Mouse (Mus musculus) erythroblast, embryonic 14.5 days (primary cell): ENCODE results near the gene Timm8a2.

ENCODE experiments used
- GATA1 ChIP-seq: IDR thresholded peaks from 2 replicates; pipeline ENCODE4 v1.6.1; 2012; ENCODE audit warnings: low read length, inconsistent platforms, mixed read lengths
- TAL1 ChIP-seq: IDR thresholded peaks from 3 replicates; pipeline ENCODE4 v1.6.1; 2012; ENCODE audit warnings: low read length, inconsistent platforms, mixed read lengths

DNA sequence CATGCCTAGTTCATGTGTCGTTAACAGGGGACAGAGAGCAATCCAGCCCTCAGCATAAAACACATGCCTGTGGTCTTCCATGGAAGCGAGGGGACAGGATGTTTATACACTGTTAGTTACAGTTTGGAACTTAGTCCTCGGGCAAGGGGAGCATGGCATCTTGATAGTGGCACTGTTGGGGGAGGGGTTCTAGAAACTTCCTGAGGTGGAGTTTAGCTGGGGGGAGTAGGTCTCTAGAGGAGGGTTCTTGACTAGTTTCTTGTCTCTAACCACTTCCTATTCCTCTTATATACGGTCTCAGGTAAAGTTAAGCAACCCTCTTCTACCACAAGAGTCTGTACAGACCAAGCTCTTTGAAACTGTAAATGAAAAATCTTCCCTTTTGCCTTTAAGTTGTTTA, 31.8 kb downstream of the Timm8a2 start:
- TF ChIP-seq GATA1 (no peak), TAL1 (no peak)
